Mouse (Mus musculus): ENCODE results near the gene Zbp1. TPM values are rescaled to one million over a fixed set of nuclear protein-coding genes. Genes with fewer than 3 reads are reported as not detected.

The Zbp1 gene
- total RNA-seq (2023) = 10 to 100 TPM; 26.6 to 26.7 TPM

DNA sequence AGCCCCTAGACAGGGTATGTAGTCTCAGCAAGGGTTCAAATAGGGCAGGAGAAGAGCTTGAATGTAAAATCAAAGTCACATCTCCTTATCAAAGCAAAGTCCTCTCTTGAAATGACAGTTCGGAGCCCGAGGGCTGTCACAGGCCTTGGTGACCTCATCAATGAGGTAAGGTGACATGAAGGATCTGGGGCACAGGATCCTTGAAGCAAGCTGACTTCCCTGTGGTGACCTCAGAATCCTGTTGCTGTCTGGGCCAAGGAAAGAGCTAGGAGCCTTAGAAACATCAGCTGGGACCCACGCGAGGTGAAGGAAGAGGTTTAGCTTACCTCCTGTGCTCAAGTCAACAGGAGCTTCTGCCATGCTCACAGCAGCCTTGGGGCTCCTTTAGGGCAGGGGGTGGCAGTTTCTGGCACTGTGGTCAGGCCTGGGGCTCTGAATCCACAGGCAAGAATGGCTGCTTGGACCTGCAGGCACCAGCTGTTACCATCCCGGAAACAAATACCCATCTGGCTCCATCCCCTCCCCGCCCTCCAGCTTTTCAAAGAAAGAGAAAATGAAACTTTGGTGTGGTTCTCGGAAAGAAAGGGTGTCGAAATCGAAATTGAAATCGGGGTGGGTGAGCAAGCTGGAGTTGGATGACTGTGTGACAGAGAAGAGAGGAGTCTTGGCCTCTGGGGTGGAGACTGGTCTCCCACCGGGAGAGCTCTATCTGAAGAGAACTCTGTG is at the start of gene Zbp1:
Gene Zbp1 (minus strand): TSS at position 508 of the 726 bp plus-strand sequence.

Other genes with a start within 250 kb of the Zbp1 start
- not detected for gene Spo11, start 241.2 kb downstream of the Zbp1 start, total RNA-seq (2023)
- 10 to 100 TPM; 51.3 to 52.4 TPM for gene Rae1, start 218.8 kb downstream of the Zbp1 start, total RNA-seq (2023)
- gene Rbm38, start 198.4 kb downstream of the Zbp1 start, total RNA-seq (2023) = 100 to 1,000 TPM; 151 TPM
- not detected for gene Ctcfl, start 99.4 kb downstream of the Zbp1 start, total RNA-seq (2023)
- gene Pck1, start 65.9 kb downstream of the Zbp1 start, total RNA-seq (2023) = under 1 TPM in 1 of 2 experiments, not detected in 1; 0.13 TPM
- under 1 TPM in 1 of 2 experiments, not detected in 1; 0.18 TPM for gene Pmepa1, start 57.6 kb upstream of the Zbp1 start, total RNA-seq (2023)

Measured in neutrophil, adult 59 days (primary cell).